Mouse (Mus musculus) cerebral cortex, adult 2 months (tissue): ENCODE data around the gene Eml5.

Source experiments
- WGBS: fragments of 180-500 bp; shearing (Covaris S2); methylation state at CpG from one replicate; pipeline ENCODE4 v1.1.7; 2018; 5-methylcytosine and 5-hydroxymethylcytosine counted together

Eml5 gene

DNA sequence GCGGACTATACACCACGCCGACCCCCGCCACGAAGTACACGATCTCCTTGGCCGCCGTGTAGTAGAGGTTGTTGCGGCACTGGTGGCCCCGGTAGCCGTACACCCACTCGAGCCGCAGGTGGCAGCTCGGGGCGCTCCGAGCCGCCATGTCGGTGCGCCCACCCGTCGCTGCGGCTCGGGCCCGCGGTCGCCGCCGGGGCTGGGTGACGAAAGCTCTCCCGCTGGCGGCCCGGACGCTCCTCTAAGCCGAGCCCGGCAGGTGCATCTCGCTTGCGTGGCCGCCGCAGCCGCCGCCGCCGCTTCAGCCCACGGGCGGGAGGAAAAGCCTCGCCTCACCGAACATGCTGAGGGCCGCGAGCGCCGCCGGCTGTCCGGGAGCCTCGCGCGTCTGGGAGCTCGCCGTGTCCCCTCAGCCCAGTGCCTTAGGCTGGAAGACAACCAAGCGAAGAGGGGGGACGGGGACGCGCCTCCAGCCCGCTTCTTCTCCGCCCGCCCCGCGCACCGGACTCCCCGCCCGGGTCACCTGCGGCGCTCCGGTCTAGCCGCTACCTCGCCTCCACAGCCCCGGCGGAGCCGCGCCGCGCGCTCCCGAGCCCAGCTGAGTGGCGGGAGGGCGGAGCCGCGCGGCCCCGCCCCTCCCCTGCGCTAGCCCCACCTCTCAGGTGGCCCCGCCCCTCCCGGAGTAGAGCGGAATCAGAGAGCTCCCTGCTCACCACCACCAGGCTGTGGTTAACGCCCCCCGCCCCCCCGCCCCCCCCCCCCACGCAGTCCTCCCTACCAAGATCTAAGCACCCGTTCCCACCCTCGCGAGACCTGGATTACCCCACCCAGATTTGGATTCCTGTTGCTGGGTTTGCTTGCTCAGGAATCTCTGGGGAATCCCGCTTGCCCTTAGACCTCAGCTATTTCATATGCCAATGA, at the start of gene Eml5:
Eml5 (minus strand) TSS at position 604 of the 921 bp plus-strand sequence.
- WGBS, result 2% methylated on average over 88 of the region's 101 CpGs

DNA sequence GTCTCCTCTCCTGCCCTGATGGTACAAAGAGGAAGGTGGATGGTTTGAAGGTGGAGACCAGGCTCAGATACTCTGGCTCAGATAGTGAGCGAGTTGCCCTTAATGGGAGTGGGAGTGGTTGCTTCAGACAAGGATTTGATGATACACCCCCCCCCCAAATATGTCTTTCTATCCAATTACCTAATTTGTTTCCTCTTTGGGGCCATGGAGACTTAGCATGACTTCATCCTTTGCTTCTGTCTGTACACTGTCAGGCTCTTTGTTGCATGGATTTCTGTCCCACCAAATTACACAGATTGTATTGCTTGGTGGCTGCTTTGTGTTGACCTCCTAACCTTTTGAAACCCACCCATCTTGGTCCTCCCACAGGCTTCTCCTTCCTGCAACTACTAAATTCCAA, 31.6 kb upstream of the Eml5 start:
- 97% methylated on average over 1 of the region's 1 CpGs for WGBS

DNA sequence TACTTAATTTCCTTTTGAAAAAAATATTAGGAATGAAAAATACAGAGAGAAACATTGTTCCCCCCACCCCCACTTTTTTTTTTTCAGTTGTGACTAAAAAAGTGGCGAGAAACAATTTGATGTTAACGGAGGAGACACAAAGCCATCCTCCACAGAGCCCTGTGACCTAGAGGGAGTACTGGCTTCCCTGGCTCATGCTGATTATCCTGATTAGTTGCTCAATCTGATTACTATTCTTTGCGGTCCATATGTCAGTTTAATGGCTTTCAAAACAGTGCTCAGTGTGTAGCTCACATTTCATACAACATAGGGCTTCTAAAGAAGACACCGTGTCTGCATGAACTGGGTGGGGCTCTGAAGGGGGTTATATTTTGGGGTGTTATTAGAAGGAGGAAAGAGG, 31.2 kb upstream of the Eml5 start:
- 90% methylated on average over 4 of the region's 4 CpGs for WGBS

DNA sequence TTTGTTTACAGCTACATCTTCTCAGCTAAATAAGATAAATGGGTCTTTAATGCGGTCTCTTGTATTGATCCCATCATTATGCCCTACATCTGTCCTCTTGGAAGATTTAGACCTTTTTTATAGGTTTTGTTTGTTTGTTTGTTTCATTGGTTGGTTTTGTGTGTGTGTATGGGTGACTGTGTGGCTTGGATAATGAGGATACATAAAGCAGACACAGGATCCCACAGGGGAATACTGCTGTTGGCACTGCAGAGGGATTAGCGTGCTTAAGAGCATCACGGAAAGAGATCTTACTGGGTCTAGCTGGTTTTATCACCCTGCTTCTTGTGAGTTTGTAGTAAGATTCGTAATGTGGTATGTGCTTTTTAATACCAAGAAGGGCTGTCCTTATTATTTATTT, 29.9 kb upstream of the Eml5 start:
- WGBS, result 91% methylated on average over 4 of the region's 4 CpGs

DNA sequence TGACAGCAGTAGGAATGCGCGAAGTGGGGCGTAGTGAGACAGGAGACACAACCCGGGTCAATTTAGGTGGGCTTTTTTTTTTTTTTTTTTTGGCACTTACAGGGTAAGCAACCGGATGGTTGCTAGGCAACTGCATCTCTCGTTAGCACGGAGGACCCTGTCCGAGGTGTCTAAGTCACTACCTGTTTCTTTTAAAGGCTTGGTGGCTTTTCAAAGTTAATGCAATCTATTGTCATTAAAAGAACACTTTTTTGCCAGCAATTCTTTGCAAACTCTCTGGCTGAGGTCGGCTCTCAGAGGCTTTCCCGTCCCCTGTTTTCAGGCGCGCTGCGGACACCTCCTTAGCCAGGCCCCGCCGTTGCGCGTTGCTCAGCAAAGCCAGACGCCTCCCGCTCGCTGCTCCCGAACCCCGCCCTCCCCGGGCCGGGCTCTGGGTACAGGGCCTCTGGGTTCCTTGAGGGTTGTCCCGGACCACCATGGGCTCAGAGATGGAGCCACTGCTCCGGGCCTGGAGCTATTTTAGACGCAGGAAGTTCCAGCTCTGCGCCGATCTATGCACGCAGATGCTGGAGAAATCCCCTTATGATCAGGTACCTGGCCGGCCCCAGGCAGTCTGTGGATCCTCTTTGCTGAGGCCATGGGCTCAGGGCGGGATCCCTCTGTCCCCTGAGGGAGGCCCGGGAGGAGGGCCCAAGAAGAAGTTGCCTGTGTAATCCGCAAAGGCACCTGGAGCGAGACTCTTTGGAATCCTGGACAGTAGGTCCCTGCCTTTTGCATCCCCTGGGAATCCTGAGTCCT, 19.1 kb upstream of the Eml5 start, which contains the start of gene Ttc8:
Ttc8 (plus strand) TSS at position 381 of the 798 bp plus-strand sequence.
- under 1% methylated on average over 35 of the region's 35 CpGs for WGBS

DNA sequence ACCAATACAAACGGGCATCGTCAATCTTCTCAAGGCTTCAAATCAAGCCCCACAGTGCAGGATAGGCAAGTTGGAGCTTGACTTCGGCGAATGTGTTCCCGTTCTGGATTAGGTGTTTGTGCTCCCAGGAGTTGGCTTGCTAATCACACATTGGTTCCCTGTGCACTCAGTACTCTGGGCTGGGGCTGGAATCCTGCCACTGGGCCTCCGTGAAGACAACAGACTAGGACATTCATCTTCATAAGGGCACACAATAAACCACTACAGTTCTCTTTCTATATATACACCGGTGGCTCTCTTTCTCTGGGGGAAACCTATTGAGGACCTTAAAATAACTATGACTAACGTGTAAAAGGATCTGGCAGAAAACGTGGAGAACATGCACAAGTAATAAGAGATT, 8.8 kb upstream of the Eml5 start:
- 51% methylated on average over 9 of the region's 9 CpGs for WGBS

DNA sequence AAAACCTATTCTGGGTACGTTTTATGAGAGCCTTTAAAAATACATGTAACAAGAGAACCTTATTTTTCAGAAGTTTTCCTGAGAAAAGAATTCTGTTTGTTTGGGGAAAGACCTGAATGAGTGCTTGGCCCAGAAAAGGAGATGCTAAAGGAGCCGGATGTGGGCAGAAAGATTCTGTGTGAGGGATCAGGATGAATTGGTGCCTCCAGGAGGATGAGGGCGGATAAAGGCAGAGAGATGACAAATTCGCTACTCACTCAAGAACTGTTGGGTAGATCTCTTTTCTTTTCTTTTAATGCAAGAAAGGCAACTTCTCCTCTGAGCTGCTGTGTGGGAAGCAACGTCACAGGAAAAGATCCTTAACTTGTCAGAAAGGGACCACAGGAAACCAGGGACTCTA, 4.2 kb upstream of the Eml5 start:
- WGBS, result 39% methylated on average over 5 of the region's 5 CpGs

DNA sequence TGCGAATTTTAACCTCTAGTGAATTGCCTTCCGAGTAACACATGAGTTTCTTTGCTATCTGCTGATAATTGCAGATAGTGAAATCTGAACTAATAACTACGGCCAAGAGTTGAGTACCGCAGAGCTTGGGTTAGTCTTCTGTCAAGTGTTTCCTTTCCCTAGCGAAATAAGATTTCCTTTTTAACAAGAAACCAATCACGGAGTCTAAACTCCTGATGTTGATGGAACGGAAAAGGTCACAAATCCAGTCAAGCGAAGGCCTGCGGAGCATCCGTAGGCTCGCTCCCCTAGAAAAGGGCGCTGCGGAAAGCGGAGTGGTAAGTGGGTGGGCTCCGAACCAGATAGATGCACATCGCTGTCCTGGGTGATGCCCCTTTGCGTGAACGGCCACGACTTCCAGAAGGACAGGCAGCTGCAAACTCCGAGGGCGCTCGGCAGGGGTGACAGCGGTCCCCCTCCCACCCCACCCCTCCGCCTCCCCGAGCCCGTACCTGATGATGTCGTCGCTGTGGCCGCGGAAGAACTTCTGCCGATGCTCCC, 873 bp downstream of the Eml5 start:
- WGBS, result 1% methylated on average over 31 of the region's 31 CpGs

DNA sequence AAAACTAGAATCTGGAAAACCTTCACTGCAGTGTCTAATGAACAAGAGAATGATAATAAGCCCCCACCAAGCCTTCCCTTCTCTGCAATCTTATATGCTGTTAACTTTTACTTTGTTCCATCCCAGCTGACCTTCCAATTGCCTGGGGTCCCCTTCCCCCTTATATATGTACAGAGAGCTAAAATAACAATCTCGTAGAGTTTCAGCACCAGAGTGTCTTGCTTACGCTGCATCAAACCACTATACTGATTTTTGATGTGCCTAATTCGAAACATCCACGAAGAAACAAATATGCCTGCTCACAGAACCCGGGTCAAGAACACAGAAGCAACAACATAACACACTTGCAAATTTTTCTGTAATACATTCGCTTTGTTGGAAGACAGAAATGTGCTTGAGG, 1.6 kb downstream of the Eml5 start:
- WGBS, result 33% methylated on average over 6 of the region's 6 CpGs

DNA sequence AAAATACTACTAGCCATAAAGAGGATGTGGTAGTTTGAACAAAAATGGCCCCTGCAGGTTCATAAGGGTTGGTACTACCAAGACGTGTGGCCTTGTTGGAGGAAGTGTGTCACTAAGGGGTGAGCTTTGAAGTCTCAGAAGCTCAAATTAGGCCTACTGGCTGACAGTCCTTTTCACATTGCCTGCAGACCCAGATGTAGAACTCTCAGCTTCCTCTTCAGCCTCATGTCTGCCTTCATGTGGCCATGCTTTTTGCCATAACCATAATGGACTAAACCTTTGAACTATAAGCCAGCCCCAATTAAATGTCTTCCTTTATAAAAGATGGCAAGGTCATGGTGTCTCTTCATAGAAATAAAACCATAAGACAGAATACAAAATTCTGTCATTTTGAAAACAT, 4.5 kb downstream of the Eml5 start:
- 81% methylated on average over 1 of the region's 1 CpGs for WGBS

DNA sequence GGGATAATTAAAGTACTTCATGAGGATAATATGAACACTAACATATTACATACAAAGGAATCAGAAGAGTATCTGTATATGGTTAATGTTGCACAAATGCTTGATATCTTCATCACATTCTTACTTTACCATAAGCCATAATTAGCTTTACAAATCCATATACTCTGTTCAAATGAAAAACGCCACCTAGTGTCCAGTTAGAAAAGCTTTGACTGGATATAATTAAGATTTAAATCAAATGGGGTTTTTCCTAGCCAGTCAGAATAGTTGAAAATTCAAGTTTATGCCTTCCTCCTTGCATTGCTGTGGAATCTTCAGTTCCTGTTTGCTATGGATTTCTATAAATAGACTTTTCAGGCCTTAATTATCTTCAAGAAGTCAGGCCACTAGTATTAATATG, 16.8 kb downstream of the Eml5 start:
- WGBS, result 9% methylated on average over 1 of the region's 1 CpGs

DNA sequence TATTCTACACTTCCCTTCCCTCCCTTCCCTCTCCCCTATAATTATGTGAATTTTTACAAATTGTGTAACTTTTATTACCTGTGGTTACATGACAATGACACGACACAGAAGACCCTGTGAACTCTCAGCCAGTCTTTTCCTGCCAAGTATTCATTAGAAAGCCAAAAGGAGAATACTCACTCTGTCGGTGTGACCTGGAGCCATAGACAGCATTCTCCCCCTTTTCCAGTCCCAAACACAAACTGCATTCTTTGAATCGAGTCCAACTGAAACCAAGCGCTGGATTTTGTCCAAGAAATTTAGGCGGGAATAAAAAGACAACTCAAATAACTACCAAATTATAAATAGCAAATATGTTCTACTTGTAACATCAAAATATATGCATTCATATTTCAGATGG, 19.5 kb downstream of the Eml5 start:
- WGBS, result 24% methylated on average over 5 of the region's 5 CpGs

DNA sequence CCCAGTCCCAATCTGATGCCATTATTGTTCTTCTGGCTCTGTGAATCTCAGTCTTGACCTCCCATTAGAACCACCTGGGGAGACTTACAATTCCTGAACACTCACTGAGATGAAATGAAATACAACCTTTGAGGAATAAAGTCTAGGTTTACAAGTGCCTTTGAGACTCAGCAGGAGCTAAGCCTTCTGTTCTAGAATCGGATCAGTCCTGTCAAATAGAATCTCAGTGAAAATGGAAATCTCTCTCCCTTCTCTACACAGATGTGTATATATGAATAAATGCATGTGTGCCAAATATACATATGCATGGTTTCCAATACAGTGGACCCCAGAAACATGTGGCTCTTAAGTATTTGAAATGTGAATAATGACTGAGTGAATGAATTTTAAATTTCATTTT, 22.6 kb downstream of the Eml5 start:
- WGBS, result 47% methylated on average over 1 of the region's 1 CpGs

DNA sequence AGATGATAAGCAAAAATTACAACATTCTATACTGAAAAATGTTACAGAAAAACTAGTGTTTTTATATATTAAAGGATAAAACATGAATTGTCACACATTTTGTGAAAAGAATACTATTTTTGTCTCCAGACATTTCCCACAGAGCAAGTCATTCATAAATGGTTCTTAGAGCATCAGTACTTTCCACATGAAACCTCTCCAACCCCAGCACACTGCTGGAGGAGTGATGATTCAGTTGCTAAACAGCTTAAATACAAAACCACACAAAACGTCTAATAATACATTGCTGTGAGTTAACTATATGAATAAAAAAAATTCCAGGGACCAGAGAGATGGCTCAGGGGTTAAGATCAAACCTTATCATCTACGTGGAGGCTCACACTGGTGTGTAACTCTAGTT, 26.1 kb downstream of the Eml5 start:
- 50% methylated on average over 2 of the region's 2 CpGs for WGBS

DNA sequence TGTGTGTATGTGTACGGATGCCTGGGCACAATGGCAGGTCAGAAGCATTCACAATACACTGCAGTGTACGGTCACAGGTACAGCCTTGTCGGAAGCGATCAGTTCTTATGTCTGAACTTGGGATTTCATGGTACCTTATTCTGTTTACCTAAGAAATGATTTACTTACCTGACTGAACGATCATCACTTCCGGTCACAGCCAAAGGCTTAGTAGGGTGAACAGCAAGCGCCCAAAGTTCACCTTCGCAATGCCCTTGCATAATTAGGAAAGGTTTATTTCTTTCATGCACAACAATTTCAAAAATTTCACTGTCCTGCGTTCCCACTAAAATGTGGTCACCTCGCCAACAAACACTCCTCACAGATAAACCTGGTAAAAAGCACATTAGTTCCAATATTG, 28.4 kb downstream of the Eml5 start:
- 95% methylated on average over 10 of the region's 10 CpGs for WGBS

DNA sequence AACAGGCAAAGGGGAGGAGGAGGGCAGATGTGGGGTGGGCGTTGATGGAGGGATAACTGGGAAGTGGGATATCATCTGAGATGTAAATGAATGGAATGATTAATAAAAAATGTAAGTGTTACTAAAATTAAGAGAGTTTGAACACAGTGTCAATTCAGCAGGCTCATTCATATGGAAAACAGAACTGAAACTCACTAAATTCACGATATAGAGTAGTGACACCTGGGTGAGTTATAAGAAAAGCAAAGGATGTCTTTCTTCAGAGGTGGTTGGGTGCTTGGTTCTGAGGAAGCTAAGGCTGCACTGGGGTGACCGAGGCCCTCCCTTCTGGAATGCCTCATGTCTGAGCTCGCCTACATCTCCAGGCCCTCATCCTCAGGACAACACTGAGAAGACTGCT, 37.8 kb downstream of the Eml5 start:
- WGBS, result 73% methylated on average over 4 of the region's 4 CpGs

DNA sequence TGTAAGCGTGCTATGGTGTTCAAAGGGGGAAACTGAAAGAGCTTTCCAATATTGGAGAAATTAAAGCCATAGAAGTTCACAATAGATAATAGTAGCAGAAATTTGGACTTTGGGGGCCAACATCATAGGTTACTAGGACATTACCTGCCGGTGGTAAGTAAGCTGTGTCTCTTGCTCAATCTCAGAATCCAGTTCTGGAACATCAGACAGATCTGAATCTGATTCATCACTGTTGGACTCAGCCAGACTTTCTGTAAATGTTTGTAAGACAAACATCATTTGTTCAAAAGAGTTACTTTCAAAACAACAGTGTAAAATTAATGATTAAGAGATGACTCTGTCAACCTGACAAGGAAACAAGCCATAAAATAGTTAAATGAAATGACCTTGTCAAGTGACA, 41.0 kb downstream of the Eml5 start:
- WGBS, result 90% methylated on average over 2 of the region's 2 CpGs

DNA sequence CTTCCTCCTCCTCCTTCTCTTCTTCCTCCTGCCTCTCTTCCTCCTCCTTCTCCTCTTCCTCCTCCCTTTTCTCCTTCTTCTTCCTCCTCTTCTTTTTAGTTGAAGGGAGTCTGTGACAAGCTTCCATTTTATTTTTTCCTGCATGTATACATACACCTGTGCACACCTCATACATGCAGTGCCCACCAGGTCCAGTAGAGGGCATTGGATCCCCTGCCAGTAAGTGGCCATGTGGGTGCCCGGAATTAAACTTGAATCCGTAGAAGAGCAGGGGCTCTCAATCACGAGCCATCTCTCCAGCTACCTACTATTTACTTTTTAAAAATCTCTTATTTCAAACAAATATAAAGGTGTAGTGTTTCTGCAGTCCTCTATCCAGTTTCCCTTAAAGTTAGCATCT, 50.5 kb downstream of the Eml5 start:
- 41% methylated on average over 3 of the region's 3 CpGs for WGBS

DNA sequence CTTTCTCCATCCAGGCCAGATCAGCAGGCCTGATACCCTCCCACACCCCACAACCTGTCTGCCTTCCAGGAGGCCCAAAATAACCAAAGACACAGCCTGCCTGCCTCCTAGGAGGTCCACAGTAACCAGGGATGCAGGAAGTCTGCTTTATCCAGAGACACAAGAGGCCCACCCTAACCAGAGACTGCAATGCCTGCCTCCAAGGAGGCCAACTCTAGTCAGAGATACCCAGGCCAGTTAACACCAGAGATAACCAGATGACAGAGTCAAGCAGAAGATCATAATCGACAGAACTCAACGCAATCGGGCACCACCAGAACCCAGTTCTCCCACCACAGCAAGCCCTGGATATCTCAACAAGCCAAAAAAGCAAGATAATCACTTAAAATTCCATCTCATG, 56.5 kb downstream of the Eml5 start:
- over 99% methylated on average over 3 of the region's 3 CpGs for WGBS

DNA sequence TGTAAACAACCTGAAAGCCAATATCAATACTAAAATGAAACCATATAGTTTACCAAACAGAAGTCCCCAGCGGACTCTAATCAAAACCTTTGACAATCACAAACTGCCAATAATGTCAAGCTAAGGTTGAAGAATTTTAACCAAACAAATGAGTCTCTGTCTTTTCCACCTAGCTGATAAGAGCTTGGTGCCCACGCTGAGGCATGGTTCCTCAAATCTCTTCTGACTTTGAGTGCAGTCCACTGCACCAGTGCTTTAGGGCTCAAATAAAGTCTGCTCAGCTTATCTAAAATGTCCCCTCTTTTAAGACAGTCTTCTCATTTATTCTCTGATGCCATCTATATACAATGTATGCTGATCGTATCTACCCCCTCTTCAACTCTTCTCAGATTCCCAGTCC, 61.1 kb downstream of the Eml5 start:
- 93% methylated on average over 3 of the region's 3 CpGs for WGBS

DNA sequence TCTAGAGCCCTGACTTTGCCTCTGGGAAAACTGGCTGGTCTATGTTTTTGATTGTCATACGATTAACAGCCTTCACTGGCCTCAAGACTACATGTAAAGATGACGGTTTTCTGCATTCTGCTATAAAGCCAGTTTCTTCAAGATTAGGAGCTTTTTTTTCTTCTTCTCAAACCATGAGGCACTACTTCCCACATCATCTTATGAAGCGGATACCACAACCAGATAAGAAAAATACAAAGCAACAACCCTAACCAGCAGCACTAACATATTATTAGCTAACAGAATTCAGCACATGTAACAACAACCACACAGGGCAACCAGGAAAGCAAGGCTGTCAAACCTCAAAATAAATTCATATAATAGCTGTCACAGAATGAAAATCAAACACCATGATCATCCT, 63.3 kb downstream of the Eml5 start:
- WGBS, result 96% methylated on average over 3 of the region's 3 CpGs

DNA sequence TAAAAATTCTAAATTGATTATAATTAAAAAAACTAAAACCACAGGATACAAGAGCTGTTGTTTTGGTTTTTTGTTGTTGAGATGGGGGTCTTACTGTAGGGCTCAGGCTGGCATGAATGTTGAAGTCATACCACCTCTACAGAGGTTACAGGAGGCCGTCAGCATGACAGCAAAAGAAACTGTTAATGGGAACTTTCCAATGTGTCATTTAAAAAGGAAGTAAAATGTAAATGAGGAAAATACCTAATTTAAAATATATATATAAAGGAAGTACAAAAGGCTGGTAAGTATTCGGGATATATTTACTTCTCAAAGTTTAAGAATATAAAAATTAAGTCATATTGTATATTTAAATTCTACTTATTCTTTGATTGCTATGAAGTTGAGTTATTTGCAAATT, 65.8 kb downstream of the Eml5 start:
- 87% methylated on average over 2 of the region's 2 CpGs for WGBS

DNA sequence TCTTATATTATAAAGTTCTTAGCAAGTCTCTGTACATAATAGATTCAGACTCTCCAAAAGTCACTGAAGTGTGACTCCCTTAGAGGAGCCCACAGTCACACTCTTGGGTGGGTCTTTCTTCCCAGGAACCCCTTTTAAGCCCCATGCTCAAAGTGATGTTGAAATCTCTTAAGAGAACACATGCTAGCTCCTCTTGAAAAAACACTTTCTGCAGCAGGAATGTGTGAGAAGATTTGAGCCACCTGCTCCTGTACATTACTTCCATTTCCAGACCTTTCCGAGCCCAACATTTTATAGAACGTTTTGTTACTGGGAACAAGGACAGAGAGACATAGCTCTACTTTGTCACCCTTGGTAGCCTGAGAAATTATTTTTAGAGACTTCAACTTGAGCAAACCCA, 66.4 kb downstream of the Eml5 start:
- whole genome bisulfite sequencing, result 75% methylated on average over 2 of the region's 2 CpGs
